Mouse (Mus musculus) heart, embryonic 12.5 days (tissue): ENCODE results near the gene Garnl3. TPM values are rescaled to one million over a fixed set of nuclear protein-coding genes. Genes with fewer than 3 reads are reported as not detected.
A peak's percentile ranks its signal among the peaks of the same experiment; 100 is the strongest.

Experiments
- ATAC-seq: fragments of 200-750 bp; cut with Nextera tagmentation; 2 replicates; pipeline ENCODE4 v1.8.0; 2017; ENCODE audit warnings: moderate TSS enrichment, moderate library complexity; ENCODE audit not compliant: insufficient number of reproducible peaks, low FRiP score
- H3K27ac ChIP-seq: fragments of 300-500 bp; sonication (generic); 2 replicates; pipeline ENCODE4 v1.5.1; 2016; ENCODE audit warnings: mild to moderate bottlenecking, moderate library complexity; ENCODE audit not compliant: poor library complexity, severe bottlenecking
- H3K27me3 ChIP-seq: fragments of 300-500 bp; sonication (generic); replicated peaks from 2 replicates; pipeline ENCODE4 v1.6.1; 2016; ENCODE audit warnings: mild to moderate bottlenecking, moderate library complexity
- H3K36me3 ChIP-seq: fragments of 300-500 bp; sonication (generic); 2 replicates; pipeline ENCODE4 v1.6.1; 2016; ENCODE audit warnings: mild to moderate bottlenecking, moderate library complexity
- H3K4me1 ChIP-seq: fragments of 300-500 bp; sonication (generic); replicated peaks from 2 replicates; pipeline ENCODE4 v1.6.1; 2016; ENCODE audit warnings: mild to moderate bottlenecking
- H3K4me2 ChIP-seq: fragments of 300-500 bp; sonication (generic); 2 replicates; pipeline ENCODE4 v1.6.1; 2016; ENCODE audit warnings: mild to moderate bottlenecking, moderate library complexity
- H3K4me3 ChIP-seq: fragments of 300-500 bp; sonication (generic); 2 replicates; pipeline ENCODE4 v1.5.1; 2016; ENCODE audit warnings: mild to moderate bottlenecking
- H3K9ac ChIP-seq: fragments of 300-500 bp; sonication (generic); 2 replicates; pipeline ENCODE4 v1.6.1; 2016; ENCODE audit warnings: mild to moderate bottlenecking, moderate library complexity
- H3K9me3 ChIP-seq: fragments of 300-500 bp; sonication (generic); replicated peaks from 2 replicates; pipeline ENCODE4 v1.6.1; 2016; ENCODE audit warnings: mild to moderate bottlenecking, moderate library complexity
- WGBS: fragments of 180-500 bp; shearing (Covaris S2); methylation state at CpG from one replicate; pipeline ENCODE4 v1.1.7; 2016; 5-methylcytosine and 5-hydroxymethylcytosine counted together
- polyA plus RNA-seq: library from polyadenylated mRNA; unstranded; fragments of >200 nt; fragmentation: Nextera tagmentation; extraction: Ambion mirVana; gene quantifications from 2 replicates; pipeline ENCODE4 v1.2.1, GENCODE M21; 2016

The Garnl3 gene
- polyA plus RNA-seq, 1 experiment from 2014 or later = 14.0 TPM

- no peak overlapping the region for H3K9ac ChIP-seq
- no peak overlapping the region for H3K4me3 ChIP-seq
- H3K27ac ChIP-seq = no peak overlapping the region
- H3K4me1 ChIP-seq = peaks cover 8% of the 10 kb centered on the region; the same call in 1 of the 2 replicates
- no peaks in the 10 kb centered on the region for H3K27me3 ChIP-seq
- ATAC-seq = no peak
- H3K4me2 ChIP-seq = no peak overlapping the region
- 69% methylated on average over 7 of the region's 7 CpGs for WGBS
- H3K36me3 ChIP-seq = no peaks in the 10 kb centered on the region
- H3K9me3 ChIP-seq = no peaks in the 10 kb centered on the region
These were observed 45.3 kb downstream of the Garnl3 start for GRCm38 (mm10) chr2:33086016-33086596.

DNA sequence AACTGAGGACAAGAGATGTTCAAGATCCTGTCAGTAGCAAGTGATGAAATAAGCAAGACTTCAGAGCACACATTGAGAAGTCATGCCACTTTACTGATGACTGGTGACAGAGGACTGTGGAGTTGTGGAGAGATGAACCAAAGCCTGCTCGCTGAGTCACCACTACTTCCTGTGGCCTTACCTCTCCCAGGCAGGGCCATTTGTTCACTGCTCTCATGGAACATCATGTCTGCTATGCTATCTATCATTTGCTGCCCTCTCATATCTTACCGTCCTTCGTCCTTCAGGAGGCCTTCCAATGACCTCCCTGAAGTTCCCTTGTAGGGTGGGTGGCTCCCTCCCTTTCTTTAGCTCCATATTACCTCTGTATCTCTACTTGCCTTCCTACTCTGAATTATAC is 47.2 kb downstream of the Garnl3 start:
- WGBS = 51% methylated on average over 3 of the region's 3 CpGs
- peaks cover 8% of the 10 kb centered on the region; the same call in 1 of the 2 replicates for H3K4me1 ChIP-seq
- H3K27ac ChIP-seq = no peak overlapping the region
- H3K4me3 ChIP-seq = no peak overlapping the region
- no peak overlapping the region for H3K4me2 ChIP-seq
- ATAC-seq = no peak
- no peaks in the 10 kb centered on the region for H3K36me3 ChIP-seq
- no peaks in the 10 kb centered on the region for H3K9me3 ChIP-seq
- H3K27me3 ChIP-seq = no peaks in the 10 kb centered on the region
- no peak overlapping the region for H3K9ac ChIP-seq

GRCm38 (mm10) chr2:33080166-33080565 is 51.3 kb downstream of the Garnl3 start:
- no peak overlapping the region for H3K9ac ChIP-seq
- ATAC-seq = no peak
- H3K9me3 ChIP-seq = no peaks in the 10 kb centered on the region
- 47% methylated on average over 4 of the region's 4 CpGs for WGBS
- no peaks in the 10 kb centered on the region for H3K27me3 ChIP-seq
- H3K4me2 ChIP-seq = no peak overlapping the region
- H3K4me1 ChIP-seq = peaks cover 10% of the 10 kb centered on the region; the same call in 1 of the 2 replicates
- no peak overlapping the region for H3K27ac ChIP-seq
- no peaks in the 10 kb centered on the region for H3K36me3 ChIP-seq
- no peak overlapping the region for H3K4me3 ChIP-seq

DNA sequence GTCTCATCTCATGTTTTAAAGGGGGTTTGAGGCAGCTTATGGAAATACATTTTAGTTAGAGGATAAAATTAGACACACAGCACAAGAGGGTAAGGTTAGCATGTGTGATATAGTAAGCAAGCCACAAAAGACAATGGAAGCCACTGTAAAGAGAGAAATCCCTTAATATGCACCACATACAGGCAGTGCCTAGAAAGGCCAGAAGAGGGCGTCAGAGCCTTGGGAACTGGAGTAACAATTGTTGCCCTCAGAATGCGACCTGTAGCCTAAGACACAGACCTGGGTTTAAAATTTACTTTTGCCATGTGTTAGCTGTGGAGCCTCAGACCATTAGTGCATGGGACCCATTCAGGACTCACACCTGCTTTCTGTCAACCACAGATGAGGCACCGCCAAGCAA is 54.2 kb downstream of the Garnl3 start:
- no peak for ATAC-seq

DNA sequence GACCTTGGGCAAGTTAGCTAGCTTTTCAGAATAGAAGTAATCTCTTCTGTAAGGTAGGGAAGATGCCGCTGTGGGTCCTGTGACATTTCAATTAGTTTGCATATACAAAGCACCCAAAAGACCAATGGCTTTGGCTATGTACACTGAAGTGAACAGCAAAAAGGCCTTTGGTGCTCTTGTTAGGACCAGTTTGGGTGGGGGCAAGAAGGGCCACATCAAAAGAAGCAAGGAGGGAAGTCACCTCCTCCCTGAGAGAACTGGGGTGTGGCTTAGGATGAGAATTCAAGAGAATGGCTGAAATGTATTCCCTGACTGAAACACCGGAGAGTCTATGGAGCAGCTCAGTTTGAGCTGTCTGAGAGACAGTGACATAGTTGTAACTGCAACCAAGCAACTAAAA is 56.5 kb downstream of the Garnl3 start:
- Histone ChIP-seq H3K27ac (no peak overlapping the region), H3K27me3 (no peaks in the 10 kb centered on the region), H3K4me2 (no peak overlapping the region), H3K9ac (no peak overlapping the region), H3K9me3 (no peaks in the 10 kb centered on the region), H3K4me1 (peaks cover 4% of the 10 kb centered on the region; the same call in 1 of the 2 replicates), H3K36me3 (no peaks in the 10 kb centered on the region), H3K4me3 (no peak overlapping the region)
- 87% methylated on average over 2 of the region's 2 CpGs for WGBS
- ATAC-seq = no peak

More for the DNA sequence above, 54.2 kb downstream of the Garnl3 start:
- H3K9ac ChIP-seq = no peak overlapping the region
- no peak overlapping the region for H3K27ac ChIP-seq
- H3K4me3 ChIP-seq = no peak overlapping the region
- WGBS = 32% methylated on average over 3 of the region's 3 CpGs
- H3K4me1 ChIP-seq = peaks cover 10% of the 10 kb centered on the region; the same call in 1 of the 2 replicates
- H3K36me3 ChIP-seq = no peaks in the 10 kb centered on the region
- no peak overlapping the region for H3K4me2 ChIP-seq
- no peaks in the 10 kb centered on the region for H3K9me3 ChIP-seq
- H3K27me3 ChIP-seq = no peaks in the 10 kb centered on the region

DNA sequence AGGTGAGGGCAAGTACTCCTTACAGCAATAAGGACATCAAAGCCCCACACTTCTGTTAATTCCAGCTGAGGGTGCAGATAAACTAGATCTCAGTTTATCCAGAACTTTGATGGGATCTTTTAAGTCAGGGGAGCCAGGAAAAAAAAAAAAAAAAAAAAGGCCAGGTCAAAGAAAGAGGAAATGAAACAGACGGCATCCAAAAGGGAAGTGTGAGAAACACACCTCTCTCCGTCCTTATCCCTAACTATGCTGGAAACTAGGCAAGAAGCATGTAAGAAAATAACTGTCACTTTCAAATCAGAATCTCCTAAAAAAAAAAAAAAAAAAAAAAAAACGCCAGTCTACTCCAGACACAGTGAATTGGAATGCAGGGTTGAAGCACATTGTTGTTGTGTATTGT is 57.3 kb downstream of the Garnl3 start:
- 62% methylated on average over 3 of the region's 3 CpGs for WGBS
- Histone ChIP-seq H3K4me3 (no peak overlapping the region), H3K27me3 (no peaks in the 10 kb centered on the region), H3K27ac (no peak overlapping the region), H3K36me3 (no peaks in the 10 kb centered on the region), H3K4me1 (0 out of 2 replicates have a peak, but pooled peaks cover 2% of the 10 kb centered on the region), H3K4me2 (no peak overlapping the region), H3K9ac (no peak overlapping the region), H3K9me3 (no peaks in the 10 kb centered on the region)
- no peak for ATAC-seq

DNA sequence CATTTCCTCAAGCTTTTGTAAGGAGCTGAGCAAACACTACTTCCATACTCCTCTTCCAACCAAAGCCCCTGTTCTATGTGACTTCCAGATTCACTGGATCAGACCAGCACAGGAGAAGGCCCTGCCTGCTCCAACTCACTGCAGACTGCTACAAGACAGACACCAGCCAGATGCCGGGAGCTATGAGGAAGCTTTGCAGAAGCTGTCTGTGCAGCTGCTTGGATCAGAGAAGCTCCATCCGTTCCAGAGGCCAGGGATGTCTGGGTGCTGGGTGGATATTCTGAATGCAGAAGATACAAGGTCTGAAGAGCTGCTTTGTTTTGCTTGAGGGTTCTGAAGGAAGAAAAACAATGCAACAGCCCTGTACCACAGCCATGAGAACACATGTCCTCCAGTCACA is 59.1 kb downstream of the Garnl3 start:
- Histone ChIP-seq H3K4me2 (no peak overlapping the region), H3K4me1 (peaks cover 12% of the 10 kb centered on the region), H3K9me3 (no peaks in the 10 kb centered on the region), H3K9ac (no peak overlapping the region), H3K4me3 (no peak overlapping the region), H3K36me3 (no peaks in the 10 kb centered on the region), H3K27me3 (no peaks in the 10 kb centered on the region), H3K27ac (no peak overlapping the region)
- ATAC-seq = no peak
- WGBS = 42% methylated on average over 2 of the region's 2 CpGs

DNA sequence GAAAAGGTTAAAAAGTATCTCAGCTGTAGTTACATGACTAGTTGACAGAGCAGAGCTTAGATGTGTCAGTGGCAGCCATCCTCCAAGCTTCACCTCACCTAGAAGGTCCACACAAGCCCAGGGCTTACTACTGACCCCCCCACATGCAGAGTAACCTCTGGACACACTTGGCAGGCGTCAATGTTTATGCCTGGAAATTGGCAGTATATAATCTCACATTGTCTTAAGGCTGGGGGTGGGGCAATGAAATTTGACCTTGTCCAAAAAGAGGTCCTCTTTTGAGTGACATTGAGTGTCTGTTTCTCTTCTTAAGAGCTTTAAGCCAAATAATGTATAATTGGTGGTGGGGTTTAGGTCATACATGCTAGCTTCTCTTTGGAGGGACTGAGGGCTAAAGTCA is 65.8 kb downstream of the Garnl3 start:
- Histone ChIP-seq H3K4me3 (no peak overlapping the region), H3K27me3 (no peaks in the 10 kb centered on the region), H3K27ac (no peak overlapping the region), H3K9ac (no peak overlapping the region), H3K36me3 (no peaks in the 10 kb centered on the region), H3K4me1 (peaks cover 21% of the 10 kb centered on the region), H3K4me2 (no peak overlapping the region), H3K9me3 (no peaks in the 10 kb centered on the region)
- ATAC-seq = no peak
- 65% methylated on average over 1 of the region's 1 CpGs for WGBS

GRCm38 (mm10) chr2:33062744-33063143 is 68.7 kb downstream of the Garnl3 start:
- Histone ChIP-seq H3K4me1 (peaks cover 13% of the 10 kb centered on the region), H3K9ac (no peak overlapping the region), H3K4me3 (no peak overlapping the region), H3K27ac (no peak overlapping the region), H3K9me3 (no peaks in the 10 kb centered on the region), H3K4me2 (no peak overlapping the region), H3K27me3 (no peaks in the 10 kb centered on the region), H3K36me3 (no peaks in the 10 kb centered on the region)
- ATAC-seq = no peak
- WGBS = 54% methylated on average over 8 of the region's 8 CpGs

DNA sequence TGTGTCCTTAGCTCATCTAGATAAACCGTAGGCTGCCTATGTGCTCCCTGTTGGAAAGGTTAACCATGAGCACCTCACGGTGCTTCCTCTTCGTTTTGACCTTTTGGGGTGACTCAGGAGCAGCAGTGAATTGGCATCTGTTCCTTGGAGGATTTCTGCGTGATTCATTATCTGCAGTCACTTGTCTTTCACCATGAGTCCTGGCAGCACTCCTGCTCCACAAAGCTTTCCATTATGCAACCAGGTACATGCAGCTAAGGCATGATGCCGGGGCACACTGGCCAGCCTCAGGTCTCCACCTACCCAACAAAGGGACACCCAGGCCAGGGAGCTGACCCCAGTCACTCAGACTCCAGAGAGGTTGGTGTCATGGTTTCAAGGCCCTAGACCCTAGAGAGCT is 72.5 kb downstream of the Garnl3 start:
- WGBS = 74% methylated on average over 5 of the region's 5 CpGs
- no peak overlapping the region for H3K4me2 ChIP-seq
- peaks cover 5% of the 10 kb centered on the region for H3K4me1 ChIP-seq
- H3K4me3 ChIP-seq = no peak overlapping the region
- H3K9me3 ChIP-seq = no peaks in the 10 kb centered on the region
- no peak for ATAC-seq
- no peak overlapping the region for H3K9ac ChIP-seq
- no peak overlapping the region for H3K27ac ChIP-seq
- no peaks in the 10 kb centered on the region for H3K27me3 ChIP-seq
- H3K36me3 ChIP-seq = no peaks in the 10 kb centered on the region

- WGBS = 80% methylated on average over 7 of the region's 7 CpGs
- ATAC-seq = no peak
- H3K4me2 ChIP-seq = no peak overlapping the region
- no peaks in the 10 kb centered on the region for H3K36me3 ChIP-seq
- H3K9me3 ChIP-seq = no peaks in the 10 kb centered on the region
- peaks cover 9% of the 10 kb centered on the region for H3K4me1 ChIP-seq
- H3K27me3 ChIP-seq = no peaks in the 10 kb centered on the region
- H3K4me3 ChIP-seq = no peak overlapping the region
- H3K9ac ChIP-seq = no peak overlapping the region
- no peak overlapping the region for H3K27ac ChIP-seq
These were observed 73.9 kb downstream of the Garnl3 start for GRCm38 (mm10) chr2:33057514-33057913.

GRCm38 (mm10) chr2:33053966-33054365 is 77.5 kb downstream of the Garnl3 start:
- Histone ChIP-seq H3K36me3 (no peaks in the 10 kb centered on the region), H3K9me3 (no peaks in the 10 kb centered on the region), H3K4me1 (peaks cover 11% of the 10 kb centered on the region), H3K9ac (no peak overlapping the region), H3K27me3 (no peaks in the 10 kb centered on the region), H3K27ac (no peak overlapping the region), H3K4me3 (no peak overlapping the region), H3K4me2 (peak overlapping the region; percentile 19; the same call in 1 of the 2 replicates)
- ATAC-seq = no peak
- WGBS = 30% methylated on average over 10 of the region's 10 CpGs
